Mouse (Mus musculus) testis, adult 2 months (tissue): ENCODE measurements around the gene Ces1a. TPM values are rescaled to one million over a fixed set of nuclear protein-coding genes. Genes with fewer than 3 reads are reported as not detected.

Experiments
- H3K27ac ChIP-seq: fragments of 200-500 bp; 2 replicates; pipeline ENCODE4 v1.5.1; 2012; ENCODE audit warnings: low read depth, low read length; ENCODE audit not compliant: control insufficient read depth, insufficient read depth
- H3K27me3 ChIP-seq: fragments of 200-500 bp; 2 replicates; pipeline ENCODE4 v1.6.1; 2012; ENCODE audit warnings: mild to moderate bottlenecking, low read length, moderate library complexity; ENCODE audit not compliant: control insufficient read depth, insufficient read depth
- H3K36me3 ChIP-seq: fragments of 200-500 bp; 2 replicates; pipeline ENCODE4 v1.6.1; 2012; ENCODE audit warnings: mild to moderate bottlenecking, low read length; ENCODE audit not compliant: control insufficient read depth, insufficient read depth
- H3K4me1 ChIP-seq: fragments of 200-500 bp; 2 replicates; pipeline ENCODE4 v1.6.1; 2012; ENCODE audit warnings: low read length; ENCODE audit not compliant: control insufficient read depth, insufficient read depth
- H3K4me3 ChIP-seq: fragments of 200-500 bp; 2 replicates; pipeline ENCODE4 v1.5.1; 2012; ENCODE audit warnings: low read depth, mild to moderate bottlenecking, low read length, moderate library complexity, mixed read lengths; ENCODE audit not compliant: control insufficient read depth
- CTCF ChIP-seq: fragments of 200-500 bp; IDR thresholded peaks from 2 replicates; pipeline ENCODE4 v1.5.1; 2012; ENCODE audit warnings: low read depth, mild to moderate bottlenecking, inconsistent platforms, low read length, moderate library complexity; ENCODE audit not compliant: control insufficient read depth, insufficient read depth, insufficient replicate concordance
- POLR2A ChIP-seq: fragments of 200-500 bp; IDR thresholded peaks from 2 replicates; pipeline ENCODE4 v1.6.1; 2012; ENCODE audit warnings: low read depth, mild to moderate bottlenecking, inconsistent platforms, low read length, moderate library complexity; ENCODE audit not compliant: control insufficient read depth
- polyA plus RNA-seq: library from polyadenylated mRNA; depleted of rRNA; stranded (reverse); fragments of >200 nt; gene quantifications from 2 replicates; pipeline ENCODE4 v1.2.3, GENCODE M21; 2012

The Ces1a gene
- polyA plus RNA-seq, 1 experiment, result 1.5 TPM

GRCm38 (mm10) chr8:93038831-93039230 is 9.2 kb downstream of the Ces1a start:
- Histone ChIP-seq H3K36me3 (no peaks in the 10 kb centered on the region), H3K4me1 (no peaks in the 10 kb centered on the region), H3K27ac (no peak overlapping the region), H3K27me3 (no peaks in the 10 kb centered on the region), H3K4me3 (no peak overlapping the region)
- TF ChIP-seq CTCF (no peak), POLR2A (no peak)

DNA sequence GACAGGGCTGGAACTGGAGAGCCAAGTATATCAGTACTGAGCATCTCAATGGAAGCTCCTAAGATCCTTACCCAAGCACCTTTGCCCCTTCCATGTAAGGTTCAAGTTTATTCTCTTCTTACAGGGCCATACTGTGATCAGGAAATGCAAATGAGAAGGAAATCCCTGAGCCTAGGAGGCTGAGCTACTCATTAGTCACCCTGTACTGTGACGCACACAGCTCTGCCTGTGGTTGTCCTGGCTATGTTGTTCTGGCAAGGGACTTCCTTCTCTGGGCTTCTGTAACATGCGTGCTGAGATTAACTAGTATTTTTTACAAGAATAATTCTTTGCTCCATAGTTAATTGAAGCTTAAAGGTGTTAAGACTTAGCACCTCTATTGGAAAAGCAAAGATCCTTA is 17.3 kb downstream of the Ces1a start:
- Histone ChIP-seq H3K27ac (no peak overlapping the region), H3K4me3 (no peak overlapping the region), H3K36me3 (no peaks in the 10 kb centered on the region), H3K27me3 (no peaks in the 10 kb centered on the region), H3K4me1 (no peaks in the 10 kb centered on the region)
- TF ChIP-seq POLR2A, result no peak
- TF ChIP-seq CTCF, result no peak

GRCm38 (mm10) chr8:93021738-93022137 is 26.3 kb downstream of the Ces1a start:
- H3K27me3 ChIP-seq, result no peaks in the 10 kb centered on the region
- TF ChIP-seq POLR2A, result no peak
- TF ChIP-seq CTCF, result no peak
- no peaks in the 10 kb centered on the region; the same call in 1 of the 2 replicates for H3K4me1 ChIP-seq
- H3K4me3 ChIP-seq, result no peak overlapping the region
- H3K27ac ChIP-seq, result no peak overlapping the region
- H3K36me3 ChIP-seq, result no peaks in the 10 kb centered on the region

DNA sequence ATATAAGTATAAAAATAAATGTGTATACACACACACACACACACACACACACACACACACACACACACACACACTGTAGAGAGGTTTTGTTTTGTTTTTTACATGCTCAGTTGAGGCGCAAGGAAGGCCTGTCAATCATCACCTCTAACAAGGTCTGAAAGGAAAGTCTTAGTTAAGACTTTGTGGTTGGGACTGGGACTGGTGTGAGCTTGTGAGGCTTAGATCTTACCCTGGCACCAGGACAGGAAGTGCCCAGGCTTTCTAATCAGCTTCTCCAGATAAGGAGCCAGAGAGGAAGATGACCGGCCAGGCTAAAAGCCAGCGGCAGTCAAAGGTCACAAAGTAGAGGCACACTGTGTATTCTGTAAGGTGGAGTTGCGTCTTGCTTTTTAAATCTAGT is 33.7 kb downstream of the Ces1a start:
- no peaks in the 10 kb centered on the region for H3K36me3 ChIP-seq
- TF ChIP-seq POLR2A, result no peak
- TF ChIP-seq CTCF, result no peak
- no peaks in the 10 kb centered on the region for H3K27me3 ChIP-seq
- no peak overlapping the region for H3K27ac ChIP-seq
- peak overlapping the region; percentile 3; the same call in 1 of the 2 replicates for H3K4me3 ChIP-seq
- H3K4me1 ChIP-seq, result peaks cover 4% of the 10 kb centered on the region; the same call in 1 of the 2 replicates

- H3K27ac ChIP-seq, result no peak overlapping the region
- no peak for TF ChIP-seq POLR2A
- TF ChIP-seq CTCF, result no peak; the same call in 1 of the 2 replicates
- no peak overlapping the region for H3K4me3 ChIP-seq
- no peaks in the 10 kb centered on the region for H3K36me3 ChIP-seq
- no peaks in the 10 kb centered on the region for H3K27me3 ChIP-seq
- H3K4me1 ChIP-seq, result peaks cover 4% of the 10 kb centered on the region; the same call in 1 of the 2 replicates
These were observed 35.8 kb downstream of the Ces1a start for GRCm38 (mm10) chr8:93012226-93012625.

- Histone ChIP-seq H3K4me1 (peaks cover 4% of the 10 kb centered on the region; the same call in 1 of the 2 replicates), H3K36me3 (no peaks in the 10 kb centered on the region), H3K27ac (no peak overlapping the region), H3K4me3 (no peak overlapping the region), H3K27me3 (no peaks in the 10 kb centered on the region)
- TF ChIP-seq CTCF, result peak; percentile 98
- no peak for TF ChIP-seq POLR2A
These were observed 36.6 kb downstream of the Ces1a start for GRCm38 (mm10) chr8:93011439-93011838.

GRCm38 (mm10) chr8:93010286-93010685 is 37.7 kb downstream of the Ces1a start:
- no peak overlapping the region for H3K27ac ChIP-seq
- H3K4me3 ChIP-seq, result no peak overlapping the region
- TF ChIP-seq POLR2A (no peak), CTCF (no peak)
- peaks cover 4% of the 10 kb centered on the region; the same call in 1 of the 2 replicates for H3K4me1 ChIP-seq
- H3K36me3 ChIP-seq, result no peaks in the 10 kb centered on the region
- H3K27me3 ChIP-seq, result no peaks in the 10 kb centered on the region

DNA sequence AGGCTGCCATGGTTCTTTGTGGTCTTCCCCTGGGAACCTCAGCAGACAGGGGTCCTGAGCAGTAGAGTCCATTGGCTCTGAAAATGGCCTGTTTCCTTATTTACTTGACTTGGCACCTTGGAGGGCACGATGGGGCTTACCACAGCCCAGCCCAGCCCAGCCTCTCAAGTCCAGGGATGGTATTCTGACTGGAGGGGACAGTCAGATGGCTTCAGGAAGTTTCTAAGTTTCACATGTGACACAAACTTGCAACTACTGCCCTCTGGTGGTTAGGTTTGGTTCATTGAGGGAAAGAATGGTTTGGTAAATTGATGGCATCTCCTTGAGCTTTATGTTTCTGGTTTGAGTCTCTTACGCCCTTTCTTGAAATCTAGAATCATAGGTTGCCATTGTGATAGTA is 49.4 kb downstream of the Ces1a start:
- H3K4me3 ChIP-seq, result no peak overlapping the region
- H3K27me3 ChIP-seq, result no peaks in the 10 kb centered on the region
- TF ChIP-seq POLR2A (no peak), CTCF (no peak)
- no peak overlapping the region for H3K27ac ChIP-seq
- H3K36me3 ChIP-seq, result no peaks in the 10 kb centered on the region
- no peaks in the 10 kb centered on the region for H3K4me1 ChIP-seq
